Mouse (Mus musculus) left cerebral cortex, postnatal 10 days (tissue): ENCODE data around the gene Zmiz1. TPM values are rescaled to one million over a fixed set of nuclear protein-coding genes. Genes with fewer than 3 reads are reported as not detected.

Source experiments
- DNase-seq, 2 experiments: peaks; one replicate each; pipeline ENCODE4 v3.0.0; 2021 to 2022; ENCODE audit warnings: low spot score in 2 of 2, mixed read lengths in 1 of 2; ENCODE audit errors: extremely low spot score in 1 of 2
- intact Hi-C: fragments of 180-260 bp; cut with DNase I; formaldehyde crosslinking; loops from one replicate; pipeline ENCODE4 v1.15.1; 2025
- total RNA-seq, 2 experiments: library from RNA; stranded (reverse); gene quantifications; 2 replicates each; pipeline ENCODE4 v1.2.3; 2021

Zmiz1 gene
- total RNA-seq, 2 experiments from 2014 or later = 105 to 106 TPM

GRCm38 (mm10) chr14:25665314-25665970 is 206.5 kb downstream of the Zmiz1 start:
- intact Hi-C loops = no loop called here
- no peak for DNase-seq

GRCm38 (mm10) chr14:25666668-25667376 is 207.8 kb downstream of the Zmiz1 start:
- DNase-seq = no peak
- intact Hi-C loops = no loop called here

GRCm38 (mm10) chr14:25667587-25667986 is 208.6 kb downstream of the Zmiz1 start:
- no peak for DNase-seq
- intact Hi-C loops = no loop called here

DNA sequence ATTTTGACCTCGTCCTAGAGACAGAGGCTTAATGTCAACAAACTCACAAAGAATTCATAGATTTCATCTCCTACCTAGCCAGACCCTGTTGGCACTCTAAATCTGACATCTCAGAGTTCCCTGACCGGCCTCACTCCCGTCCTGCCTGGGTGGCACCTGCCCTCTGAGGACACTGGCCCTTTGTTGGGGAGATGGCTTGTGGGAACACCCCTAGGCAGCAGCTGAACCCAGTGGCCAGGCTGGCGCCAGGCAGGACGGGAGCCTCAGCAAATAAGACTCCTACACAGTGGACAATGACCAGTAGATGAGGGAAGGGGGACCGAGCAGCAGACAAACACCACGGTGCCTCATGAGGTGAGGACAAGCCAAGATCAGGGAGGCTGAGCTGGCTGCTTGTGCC is 220.6 kb downstream of the Zmiz1 start:
- intact Hi-C loops = no loop called here
- no peak for DNase-seq

- intact Hi-C loops = no loop called here
- no peak for DNase-seq
Measured at GRCm38 (mm10) chr14:25682020-25682419, 223.0 kb downstream of the Zmiz1 start.

- intact Hi-C loops = no loop called here
- no peak for DNase-seq
Measured at GRCm38 (mm10) chr14:25686216-25686945, 227.4 kb downstream of the Zmiz1 start.

GRCm38 (mm10) chr14:25686983-25687901 is 228.3 kb downstream of the Zmiz1 start:
- intact Hi-C loops = no loop called here

DNA sequence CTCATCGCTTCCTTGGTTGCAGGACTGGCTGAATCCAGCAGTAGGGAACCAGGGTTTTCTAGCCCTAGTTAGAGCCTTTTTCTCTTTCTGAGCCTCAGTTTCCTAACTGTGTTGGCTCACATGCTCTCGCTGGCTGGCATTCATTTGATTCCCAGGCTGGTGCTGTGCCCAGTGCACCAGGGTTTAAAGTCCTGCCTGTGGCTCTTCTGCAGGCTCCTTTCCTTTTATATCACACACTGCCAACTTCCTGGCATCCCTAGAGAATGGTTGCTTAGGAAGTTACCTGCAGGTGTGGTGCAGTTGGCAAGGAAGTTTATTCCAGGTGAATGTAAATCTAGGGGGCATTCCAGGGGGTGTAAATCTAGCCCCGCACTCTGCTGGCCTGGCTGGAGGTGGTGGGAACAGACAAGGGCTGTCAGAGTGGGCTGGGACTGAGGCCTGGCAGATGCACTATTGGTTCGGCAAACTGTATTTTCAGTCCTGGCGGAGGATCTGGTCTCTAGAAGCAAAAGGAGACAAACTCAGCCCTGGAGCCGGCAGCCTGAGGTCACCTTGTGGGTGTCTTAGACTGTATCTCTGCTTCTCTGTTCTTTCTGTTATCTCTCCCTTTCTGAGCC is 234.4 kb downstream of the Zmiz1 start:
- no peak for DNase-seq
- intact Hi-C loops = no loop called here

More at GRCm38 (mm10) chr14:25686983-25687901, 228.3 kb downstream of the Zmiz1 start:
- no peak for DNase-seq

DNA sequence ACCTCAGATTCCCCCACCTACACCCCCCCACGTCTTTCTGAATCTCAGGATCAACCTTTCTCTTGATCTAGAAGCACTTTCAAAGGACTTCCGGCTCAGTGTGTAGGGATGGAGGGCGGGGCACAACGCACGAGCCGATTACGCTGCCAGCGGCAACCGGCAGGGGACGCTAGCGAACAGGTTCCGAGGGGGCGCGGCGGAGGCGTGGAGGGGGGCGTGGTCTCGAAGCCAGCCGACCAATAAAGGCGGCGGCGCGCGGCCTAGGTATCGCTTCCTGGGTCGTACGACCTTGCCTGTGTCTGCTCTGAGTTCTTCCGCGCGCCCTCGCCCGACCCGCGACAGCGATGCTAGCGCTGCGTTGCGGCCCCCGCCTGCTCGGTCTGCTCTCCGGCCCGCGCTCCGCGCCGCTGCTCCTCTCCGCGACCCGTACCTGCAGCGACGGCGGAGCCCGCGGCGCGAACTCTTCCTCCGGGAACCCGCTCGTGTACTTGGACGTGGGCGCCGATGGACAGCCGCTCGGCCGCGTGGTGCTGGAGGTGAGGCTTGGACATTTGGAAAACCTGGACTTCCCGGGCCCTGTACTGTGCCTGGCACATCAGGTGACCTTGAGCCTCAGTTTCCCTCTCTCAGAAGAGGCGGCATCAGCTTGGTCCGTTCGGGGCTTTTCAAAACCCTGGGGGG is 235.0 kb downstream of the Zmiz1 start, which contains the start of gene Ppif:
Ppif (plus strand) TSS at position 267 of the 681 bp plus-strand sequence.
- DNase-seq = peak; percentile 94 to 95
- intact Hi-C loops = no loop called here

DNA sequence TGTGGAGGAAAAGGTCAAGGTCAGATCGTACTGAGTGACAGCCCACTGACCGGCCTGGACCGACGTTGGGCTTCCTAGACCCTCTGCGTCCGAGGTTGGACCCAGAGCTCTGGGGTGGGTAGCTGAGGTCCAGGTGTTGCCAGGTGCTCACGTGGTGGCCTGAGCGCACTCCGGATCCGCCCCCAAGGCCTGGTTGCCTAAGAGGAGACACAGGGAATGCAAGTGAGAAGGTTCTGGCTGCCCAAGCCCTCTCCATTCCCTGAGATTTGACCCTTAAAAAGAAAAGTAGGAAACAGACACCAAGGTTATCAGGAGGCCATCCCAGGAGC is 235.5 kb downstream of the Zmiz1 start:
- intact Hi-C loops = no loop called here

GRCm38 (mm10) chr14:25695059-25695458 is 236.1 kb downstream of the Zmiz1 start:
- no peak for DNase-seq

More for the DNA sequence above, 235.5 kb downstream of the Zmiz1 start:
- no peak for DNase-seq

GRCm38 (mm10) chr14:25696356-25696755 is 237.4 kb downstream of the Zmiz1 start:
- intact Hi-C loops = no loop called here
- DNase-seq = no peak

More at GRCm38 (mm10) chr14:25695059-25695458, 236.1 kb downstream of the Zmiz1 start:
- intact Hi-C loops = no loop called here

DNA sequence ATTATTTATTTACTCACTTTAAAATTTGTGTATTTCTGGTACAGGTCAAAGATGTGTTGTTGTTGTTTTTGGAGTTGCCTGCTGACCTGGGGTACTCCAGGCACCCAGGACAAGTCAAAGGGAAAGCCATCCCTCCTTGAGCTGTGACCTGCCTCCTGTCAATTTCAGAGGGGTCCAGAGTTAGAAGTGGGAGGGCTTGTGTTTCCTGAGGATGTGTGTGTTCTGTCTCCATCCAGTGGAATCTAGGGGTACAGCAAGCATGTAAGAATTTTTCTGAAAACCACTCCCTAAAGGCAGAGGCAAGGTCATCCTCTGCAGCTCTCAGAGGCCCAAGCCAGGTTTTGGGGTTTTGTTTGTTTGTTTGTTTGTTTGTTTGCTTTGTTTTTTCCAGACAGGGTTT is 243.0 kb downstream of the Zmiz1 start:
- DNase-seq = no peak
- intact Hi-C loops = loop anchor here (5.0 kb wide), 1 partner anchor 1200 kb away; no protein-coding TSS in a partner anchor

DNA sequence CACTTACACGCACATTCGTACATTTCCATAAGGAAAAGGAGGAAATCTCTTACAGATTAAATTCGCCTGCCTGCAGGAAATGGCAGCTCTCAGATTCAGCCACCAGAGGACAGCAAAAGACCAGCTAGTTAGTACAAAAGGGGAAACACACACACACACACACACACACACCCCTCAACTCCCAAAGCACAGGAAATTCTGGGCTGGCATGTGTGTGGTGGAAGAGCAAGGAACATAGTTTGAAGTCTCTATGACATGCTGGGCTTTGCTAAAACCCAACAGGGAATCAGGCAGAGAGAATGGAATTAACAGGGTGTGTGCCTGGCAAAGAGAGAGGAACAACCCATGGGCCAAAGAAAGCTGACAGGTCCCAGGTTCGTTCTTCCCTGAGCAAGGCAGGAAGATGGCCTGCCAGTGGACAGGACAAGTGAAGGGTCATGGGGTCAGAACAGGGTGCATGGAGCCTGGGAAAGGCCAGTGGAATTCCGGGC is 248.8 kb downstream of the Zmiz1 start:
- DNase-seq = peak; percentile 77 to 82
- intact Hi-C loops = no loop called here

DNA sequence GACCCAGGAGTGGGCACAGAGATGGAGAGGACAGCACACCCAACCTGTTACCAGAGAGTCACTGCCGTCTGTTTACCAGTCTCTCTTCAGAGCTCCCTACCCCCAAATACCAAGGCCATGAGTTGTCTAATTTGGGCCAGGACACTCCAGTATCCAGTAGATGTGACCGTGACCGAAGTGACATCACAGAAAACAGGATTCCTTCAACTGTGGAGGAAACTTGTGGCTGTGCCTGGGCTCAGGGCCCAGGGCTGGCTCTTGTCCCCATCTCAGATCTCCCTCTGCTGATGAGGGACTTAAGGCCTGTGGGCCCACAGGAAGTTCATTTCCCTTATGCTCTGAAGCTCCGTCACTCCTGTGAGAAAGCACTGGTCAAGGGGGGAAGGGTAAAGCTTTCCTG is 249.5 kb downstream of the Zmiz1 start:
- intact Hi-C loops = no loop called here
- peak in 1 of 2 experiments; percentile 57 for DNase-seq

- DNase-seq = peak in 1 of 2 experiments; percentile 53
- intact Hi-C loops = no loop called here
Measured at GRCm38 (mm10) chr14:25708917-25709316, 249.9 kb downstream of the Zmiz1 start.

DNA sequence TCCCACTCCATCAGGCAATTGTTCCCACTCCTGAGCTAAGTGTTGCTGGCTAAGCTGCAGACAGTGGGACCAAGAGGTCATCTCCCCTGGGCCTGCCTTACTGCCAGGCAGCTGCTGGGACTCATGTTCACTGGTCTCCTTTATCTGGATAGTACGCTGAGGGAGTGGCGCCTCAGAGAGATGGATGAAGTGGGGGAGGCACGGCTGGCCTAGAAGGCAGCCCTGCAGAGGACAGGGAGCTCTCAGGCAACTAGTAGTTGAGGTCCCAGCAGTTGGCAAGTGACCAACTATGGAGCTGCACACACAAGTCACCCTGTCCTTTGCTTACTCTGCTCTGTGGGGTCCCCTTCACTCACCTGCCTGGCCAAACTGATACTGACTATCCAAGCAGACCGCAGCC is 251.1 kb downstream of the Zmiz1 start:
- DNase-seq = peak in 1 of 2 experiments; percentile 49
- intact Hi-C loops = loop anchor here (10.0 kb wide), 1 partner anchor 55 kb away; the partner anchor contains the start of gene Zcchc24
